Mouse (Mus musculus) lung, adult 2 months (tissue): Measurements from ENCODE around the gene Rras2.

ENCODE experiments used
- CTCF ChIP-seq: fragments of 200-500 bp; IDR thresholded peaks from 2 replicates; pipeline ENCODE4 v1.5.1; 2011; ENCODE audit warnings: mild to moderate bottlenecking, low read length, control low read depth; ENCODE audit not compliant: insufficient read depth
- POLR2A ChIP-seq: fragments of 200-500 bp; IDR thresholded peaks from 2 replicates; pipeline ENCODE4 v1.6.1; 2011; ENCODE audit warnings: low read depth, mild to moderate bottlenecking, control low read depth, low read length, borderline replicate concordance; ENCODE audit errors: extremely low read depth

- TF ChIP-seq CTCF, result no peak
- TF ChIP-seq POLR2A, result no peak
Measured at GRCm38 (mm10) chr7:114101412-114101811, 16.2 kb downstream of the Rras2 start.
